Mouse (Mus musculus) thymus, adult 2 months (tissue): ENCODE measurements around the gene Sf3b5.

Experiments used
- CTCF ChIP-seq: fragments of 200-500 bp; IDR thresholded peaks from 2 replicates; pipeline ENCODE4 v1.5.1; 2012; ENCODE audit warnings: mild to moderate bottlenecking, control low read depth, low read length, moderate library complexity, borderline replicate concordance; ENCODE audit not compliant: control insufficient read depth, poor library complexity, insufficient read depth; ENCODE audit errors: extremely low read depth
- POLR2A ChIP-seq: fragments of 200-500 bp; IDR thresholded peaks from 2 replicates; pipeline ENCODE4 v1.6.1; 2012; ENCODE audit warnings: mild to moderate bottlenecking, low read length, control low read depth, moderate library complexity; ENCODE audit not compliant: control insufficient read depth, poor library complexity, insufficient read depth; ENCODE audit errors: extremely low read depth

GRCm38 (mm10) chr10:13014026-13014425, 8.9 kb downstream of the Sf3b5 start:
- TF ChIP-seq CTCF = no peak
- TF ChIP-seq POLR2A = no peak
